Mouse (Mus musculus): ENCODE results near the gene Mettl24. TPM values are rescaled to one million over a fixed set of nuclear protein-coding genes. Genes with fewer than 3 reads are reported as not detected.

Gene Mettl24
- polyA plus RNA-seq, 2 experiments = 1.4 to 2.5 TPM

DNA sequence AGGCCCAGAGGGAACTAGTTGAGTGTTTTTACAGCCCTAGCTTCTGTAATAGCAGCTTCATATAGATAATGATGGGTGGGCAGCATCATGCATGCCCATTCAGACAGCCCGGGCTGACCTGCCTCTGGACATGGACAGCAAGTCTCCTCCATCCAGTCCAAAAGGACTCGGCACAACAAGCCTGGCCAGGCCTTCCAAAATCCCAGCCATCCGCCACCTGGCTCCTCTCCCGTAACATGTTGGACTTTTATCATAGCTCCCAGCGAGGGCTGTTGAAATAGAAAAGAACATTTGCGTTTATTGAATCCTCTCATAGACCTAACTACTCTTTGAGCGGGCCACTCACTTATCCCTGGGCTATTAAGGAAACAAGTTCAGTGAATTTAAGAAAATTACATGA, 41.2 kb upstream of the Mettl24 start:
- no peak for TF ChIP-seq POLR2A (IDR thresholded peaks at IDR 0.05; ENCODE audit: borderline replicate concordance, extremely low read depth, insufficient read depth, insufficient read length)
- Histone ChIP-seq H3K27ac (replicated peaks; ENCODE audit: low read depth, low read length) (no peak overlapping the region), H3K4me3 (replicated peaks; ENCODE audit: low read length) (no peak overlapping the region), H3K4me1 (ENCODE audit: control insufficient read depth, insufficient read depth, low read length) (peaks cover 15% of the 10 kb centered on the region), H3K27me3 (ENCODE audit: control insufficient read depth, insufficient read depth, low read length) (no peaks in the 10 kb centered on the region), H3K36me3 (ENCODE audit: control insufficient read depth, insufficient read depth, low read length) (no peaks in the 10 kb centered on the region), H3K9me3 (ENCODE audit: control insufficient read depth, low read length) (no peaks in the 10 kb centered on the region), H3K4me2 (replicated peaks; ENCODE audit: low read depth, low read length, severe bottlenecking) (no peak overlapping the region), H3K9ac (ENCODE audit: low read depth, low read length, severe bottlenecking) (no peak overlapping the region)
- 72% methylated on average over 7 of the region's 7 CpGs for WGBS
- ATAC-seq (ENCODE audit: low FRiP score, low read depth) (no peak), DNase-seq (ENCODE audit: low spot score) (no peak)

DNA sequence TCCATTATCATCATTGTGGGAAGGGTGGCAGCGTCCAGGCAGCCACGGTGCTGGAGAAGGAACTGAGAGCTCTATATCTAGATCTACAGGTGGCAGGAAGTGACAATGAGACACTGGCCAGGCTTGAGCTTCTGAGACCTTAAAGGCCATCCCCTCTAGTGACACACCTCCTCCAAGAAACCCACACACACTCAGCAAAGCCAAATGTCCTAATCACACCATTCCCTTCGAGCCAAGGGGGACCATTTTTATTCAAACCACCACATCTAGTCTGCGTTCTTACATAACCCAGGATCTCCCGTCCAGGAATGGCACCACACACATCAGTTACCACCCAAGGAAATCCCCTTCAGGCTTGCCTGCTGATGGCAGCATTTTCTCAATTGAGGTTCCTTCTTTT, 40.0 kb upstream of the Mettl24 start:
- H3K27ac ChIP-seq (replicated peaks; ENCODE audit: low read depth, low read length) = no peak overlapping the region

DNA sequence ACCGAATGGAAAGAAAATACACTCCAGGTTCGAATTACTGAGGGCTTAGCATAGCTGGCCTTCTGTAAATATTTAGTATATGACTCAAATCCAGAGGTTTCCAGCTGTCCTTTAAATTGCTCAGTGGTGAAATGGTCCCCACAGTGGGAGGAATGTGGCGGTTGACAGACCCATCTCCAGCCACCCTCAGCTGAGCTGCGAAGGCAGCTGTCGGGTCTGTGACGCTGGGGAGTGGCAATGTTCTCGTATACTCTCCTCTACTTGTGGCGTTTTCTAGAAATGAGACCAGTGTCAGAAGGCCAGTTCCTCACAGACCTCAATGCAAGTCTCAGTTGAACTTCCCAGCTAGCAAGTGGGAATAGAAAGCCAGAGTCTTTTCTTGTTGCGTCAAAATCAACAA, 38.6 kb upstream of the Mettl24 start:
- Histone ChIP-seq H3K9me3 (ENCODE audit: control insufficient read depth, low read length) (no peaks in the 10 kb centered on the region), H3K4me3 (replicated peaks; ENCODE audit: low read length) (no peak overlapping the region), H3K9ac (ENCODE audit: low read depth, low read length, severe bottlenecking) (no peak overlapping the region), H3K36me3 (ENCODE audit: control insufficient read depth, insufficient read depth, low read length) (no peaks in the 10 kb centered on the region), H3K4me2 (replicated peaks; ENCODE audit: low read depth, low read length, severe bottlenecking) (no peak overlapping the region), H3K4me1 (ENCODE audit: control insufficient read depth, insufficient read depth, low read length) (0 out of 2 replicates have a peak, but pooled peaks cover 3% of the 10 kb centered on the region), H3K27me3 (ENCODE audit: control insufficient read depth, insufficient read depth, low read length) (no peaks in the 10 kb centered on the region), H3K27ac (replicated peaks; ENCODE audit: low read depth, low read length) (no peak overlapping the region)
- DNase-seq (ENCODE audit: low spot score) (peak; percentile 17), ATAC-seq (ENCODE audit: low FRiP score, low read depth) (peak; percentile 50; the same call in 1 of the 2 replicates)
- 64% methylated on average over 9 of the region's 9 CpGs for WGBS
- no peak for TF ChIP-seq POLR2A (IDR thresholded peaks at IDR 0.05; ENCODE audit: borderline replicate concordance, extremely low read depth, insufficient read depth, insufficient read length)

More for the DNA sequence above, 40.0 kb upstream of the Mettl24 start:
- TF ChIP-seq POLR2A (IDR thresholded peaks at IDR 0.05; ENCODE audit: borderline replicate concordance, extremely low read depth, insufficient read depth, insufficient read length) = no peak
- Histone ChIP-seq H3K4me3 (replicated peaks; ENCODE audit: low read length) (no peak overlapping the region), H3K4me2 (replicated peaks; ENCODE audit: low read depth, low read length, severe bottlenecking) (no peak overlapping the region), H3K36me3 (ENCODE audit: control insufficient read depth, insufficient read depth, low read length) (no peaks in the 10 kb centered on the region), H3K27me3 (ENCODE audit: control insufficient read depth, insufficient read depth, low read length) (no peaks in the 10 kb centered on the region), H3K9me3 (ENCODE audit: control insufficient read depth, low read length) (no peaks in the 10 kb centered on the region), H3K9ac (ENCODE audit: low read depth, low read length, severe bottlenecking) (no peak overlapping the region), H3K4me1 (ENCODE audit: control insufficient read depth, insufficient read depth, low read length) (peaks cover 12% of the 10 kb centered on the region)
- no peak for DNase-seq (ENCODE audit: low spot score)
- 79% methylated on average over 5 of the region's 5 CpGs for WGBS
- ATAC-seq (ENCODE audit: low FRiP score, low read depth) = no peak

DNA sequence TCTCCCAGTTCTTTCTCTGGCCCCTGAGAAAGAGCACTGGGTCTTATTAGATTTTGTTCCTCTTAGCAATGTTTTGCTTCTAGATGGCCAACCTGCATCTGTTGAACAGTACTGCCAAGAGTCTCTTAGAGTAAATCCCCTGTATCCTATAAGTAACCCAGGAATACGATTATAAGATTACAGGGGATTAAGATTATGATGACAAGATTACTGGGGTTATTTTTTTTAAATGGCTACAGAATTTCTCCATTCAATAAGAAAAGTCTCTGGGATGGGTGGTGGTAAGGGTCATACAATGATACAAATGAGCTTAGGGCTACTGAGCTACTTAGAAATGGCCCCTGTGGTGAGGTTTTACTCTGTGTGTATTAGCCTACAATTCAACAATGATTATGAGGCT, 37.7 kb upstream of the Mettl24 start:
- H3K9ac ChIP-seq (ENCODE audit: low read depth, low read length, severe bottlenecking) = no peak overlapping the region
- WGBS = 77% methylated on average over 1 of the region's 1 CpGs
- H3K4me2 ChIP-seq (replicated peaks; ENCODE audit: low read depth, low read length, severe bottlenecking) = no peak overlapping the region
- no peaks in the 10 kb centered on the region for H3K36me3 ChIP-seq (ENCODE audit: control insufficient read depth, insufficient read depth, low read length)
- H3K4me1 ChIP-seq (ENCODE audit: control insufficient read depth, insufficient read depth, low read length) = 0 out of 2 replicates have a peak, but pooled peaks cover 3% of the 10 kb centered on the region
- no peaks in the 10 kb centered on the region for H3K27me3 ChIP-seq (ENCODE audit: control insufficient read depth, insufficient read depth, low read length)
- no peak overlapping the region for H3K4me3 ChIP-seq (replicated peaks; ENCODE audit: low read length)
- ATAC-seq (ENCODE audit: low FRiP score, low read depth) (no peak), DNase-seq (ENCODE audit: low spot score) (no peak)
- TF ChIP-seq POLR2A (IDR thresholded peaks at IDR 0.05; ENCODE audit: borderline replicate concordance, extremely low read depth, insufficient read depth, insufficient read length) = no peak
- H3K9me3 ChIP-seq (ENCODE audit: control insufficient read depth, low read length) = no peaks in the 10 kb centered on the region
- H3K27ac ChIP-seq (replicated peaks; ENCODE audit: low read depth, low read length) = no peak overlapping the region

DNA sequence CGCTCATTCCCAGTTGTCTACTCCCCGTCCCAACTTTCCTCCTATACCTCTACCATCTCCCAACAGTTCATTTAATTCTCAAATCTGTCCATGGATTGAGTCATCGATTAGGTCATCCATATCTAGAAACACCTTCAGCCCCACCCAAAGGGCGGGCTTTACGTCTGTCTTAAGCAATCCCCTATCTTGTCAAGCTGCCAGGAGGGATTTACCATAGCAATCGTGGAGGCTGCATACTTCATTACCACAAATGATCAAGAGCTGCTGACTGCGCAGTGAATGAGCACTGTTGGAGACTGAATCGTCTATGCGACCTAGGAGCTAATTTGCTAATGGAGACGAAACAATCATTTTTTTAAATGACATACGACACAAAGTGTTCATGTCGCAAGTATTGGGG, 34.3 kb upstream of the Mettl24 start:
- Histone ChIP-seq H3K4me2 (replicated peaks; ENCODE audit: low read depth, low read length, severe bottlenecking) (no peak overlapping the region), H3K9me3 (ENCODE audit: control insufficient read depth, low read length) (no peaks in the 10 kb centered on the region), H3K27me3 (ENCODE audit: control insufficient read depth, insufficient read depth, low read length) (no peaks in the 10 kb centered on the region), H3K4me3 (replicated peaks; ENCODE audit: low read length) (no peak overlapping the region), H3K36me3 (ENCODE audit: control insufficient read depth, insufficient read depth, low read length) (no peaks in the 10 kb centered on the region), H3K4me1 (ENCODE audit: control insufficient read depth, insufficient read depth, low read length) (no peaks in the 10 kb centered on the region), H3K9ac (ENCODE audit: low read depth, low read length, severe bottlenecking) (no peak overlapping the region), H3K27ac (replicated peaks; ENCODE audit: low read depth, low read length) (no peak overlapping the region)
- DNase-seq (ENCODE audit: low spot score) = no peak
- WGBS = 89% methylated on average over 12 of the region's 12 CpGs
- TF ChIP-seq POLR2A (IDR thresholded peaks at IDR 0.05; ENCODE audit: borderline replicate concordance, extremely low read depth, insufficient read depth, insufficient read length) = no peak
- ATAC-seq (ENCODE audit: low FRiP score, low read depth) = no peak

DNA sequence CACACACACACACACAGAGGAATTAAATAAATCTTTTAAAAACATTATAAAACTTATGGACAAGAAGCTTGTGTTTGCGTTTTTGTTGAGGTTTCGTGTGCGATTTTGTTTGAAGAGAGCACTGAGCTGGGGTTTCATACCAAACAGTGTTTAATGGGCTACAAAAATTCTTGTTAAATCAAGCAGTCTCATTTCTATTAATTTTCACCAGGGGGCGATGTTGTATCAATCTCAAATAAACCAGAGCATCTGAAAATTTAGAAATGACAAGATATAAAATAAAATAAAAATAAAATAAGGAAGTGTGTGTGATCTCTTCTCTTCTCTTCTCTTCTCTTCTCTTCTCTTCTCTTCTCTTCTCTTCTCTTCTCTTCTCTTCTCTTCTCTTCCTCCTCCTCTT, 33.4 kb upstream of the Mettl24 start:
- H3K4me2 ChIP-seq (replicated peaks; ENCODE audit: low read depth, low read length, severe bottlenecking) = no peak overlapping the region
- H3K9ac ChIP-seq (ENCODE audit: low read depth, low read length, severe bottlenecking) = no peak overlapping the region
- no peaks in the 10 kb centered on the region for H3K27me3 ChIP-seq (ENCODE audit: control insufficient read depth, insufficient read depth, low read length)
- no peaks in the 10 kb centered on the region for H3K9me3 ChIP-seq (ENCODE audit: control insufficient read depth, low read length)
- WGBS = 15% methylated on average over 4 of the region's 4 CpGs
- ATAC-seq (ENCODE audit: low FRiP score, low read depth) (no peak), DNase-seq (ENCODE audit: low spot score) (peak; percentile 29)
- TF ChIP-seq POLR2A (IDR thresholded peaks at IDR 0.05; ENCODE audit: borderline replicate concordance, extremely low read depth, insufficient read depth, insufficient read length) = no peak
- H3K36me3 ChIP-seq (ENCODE audit: control insufficient read depth, insufficient read depth, low read length) = no peaks in the 10 kb centered on the region
- H3K4me3 ChIP-seq (replicated peaks; ENCODE audit: low read length) = no peak overlapping the region
- no peak overlapping the region for H3K27ac ChIP-seq (replicated peaks; ENCODE audit: low read depth, low read length)
- no peaks in the 10 kb centered on the region for H3K4me1 ChIP-seq (ENCODE audit: control insufficient read depth, insufficient read depth, low read length)

Measured in limb, embryonic 14.5 days (tissue).